Mouse (Mus musculus) urinary bladder, postnatal 10 days (tissue): ENCODE measurements at regions not wholly inside any gene's neighbourhood (a gene's known extent, or its start where the extent isn't known, plus 50 kb on each side); places are given as distances from the start of the nearest gene placed in this dataset.

ENCODE experiments used
- DNase-seq: peaks from one replicate; pipeline ENCODE4 v3.0.0; 2022; ENCODE audit warnings: low spot score

- no peak for DNase-seq
Observed at GRCm38 (mm10) chr13:28754207-28754606, 199.3 kb downstream of the Sox4 start.

- DNase-seq = no peak
Observed at GRCm38 (mm10) chr13:28750949-28751692, 202.4 kb downstream of the Sox4 start.

- DNase-seq = no peak
Observed at GRCm38 (mm10) chr13:28740158-28740670, 213.3 kb downstream of the Sox4 start.

- DNase-seq = no peak
Observed at GRCm38 (mm10) chr13:28738160-28739100, 215.1 kb downstream of the Sox4 start.

GRCm38 (mm10) chr13:28732475-28732874 is 221.0 kb downstream of the Sox4 start:
- DNase-seq = no peak

GRCm38 (mm10) chr13:28732036-28732435 is 221.5 kb downstream of the Sox4 start:
- DNase-seq = no peak

GRCm38 (mm10) chr13:28730059-28730580 is 223.4 kb downstream of the Sox4 start:
- DNase-seq = no peak

GRCm38 (mm10) chr13:28728768-28729167 is 224.7 kb downstream of the Sox4 start:
- DNase-seq = no peak

- no peak for DNase-seq
Observed at GRCm38 (mm10) chr13:28724300-28724699, 229.2 kb downstream of the Sox4 start.

GRCm38 (mm10) chr13:28722074-28722473 is 231.4 kb downstream of the Sox4 start:
- no peak for DNase-seq

- no peak for DNase-seq
Observed at GRCm38 (mm10) chr13:28721548-28721981, 231.9 kb downstream of the Sox4 start.

GRCm38 (mm10) chr13:28720639-28721239 is 232.8 kb downstream of the Sox4 start:
- DNase-seq = no peak

- DNase-seq = no peak
Observed at GRCm38 (mm10) chr13:28720169-28720568, 233.3 kb downstream of the Sox4 start.

- DNase-seq = no peak
Observed at GRCm38 (mm10) chr13:28718868-28719265, 234.6 kb downstream of the Sox4 start.

GRCm38 (mm10) chr13:28718169-28718867 is 235.2 kb downstream of the Sox4 start:
- no peak for DNase-seq

GRCm38 (mm10) chr13:28717404-28717803 is 236.1 kb downstream of the Sox4 start:
- no peak for DNase-seq

- DNase-seq = no peak
Observed at GRCm38 (mm10) chr13:28709966-28710365, 243.5 kb downstream of the Sox4 start.

- DNase-seq = no peak
Observed at GRCm38 (mm10) chr13:28701309-28701708, 252.2 kb downstream of the Sox4 start.

GRCm38 (mm10) chr13:28700081-28700480 is 253.4 kb downstream of the Sox4 start:
- no peak for DNase-seq

GRCm38 (mm10) chr13:28699490-28700032 is 254.0 kb downstream of the Sox4 start:
- DNase-seq = no peak
